Mouse (Mus musculus) C2C12 (cell line): ENCODE measurements around the gene Cntrl.

Source experiments
- CTCF ChIP-seq: IDR thresholded peaks from one replicate; pipeline ENCODE4 v1.5.1; 2011; ENCODE audit not compliant: control insufficient read depth, insufficient read depth, insufficient read length
- MAX ChIP-seq: IDR thresholded peaks from one replicate; pipeline ENCODE4 v1.6.1; 2011; ENCODE audit warnings: mild to moderate bottlenecking, control low read depth
- MYOD1 ChIP-seq: IDR thresholded peaks from one replicate; pipeline ENCODE4 v1.6.1; 2011; ENCODE audit warnings: low read depth; ENCODE audit not compliant: control insufficient read depth, insufficient read length
- MYOG ChIP-seq: IDR thresholded peaks from one replicate; pipeline ENCODE4 v1.6.1; 2011; ENCODE audit not compliant: control insufficient read depth, insufficient read length; ENCODE audit errors: extremely low read depth
- USF1 ChIP-seq: IDR thresholded peaks from one replicate; pipeline ENCODE4 v1.6.1; 2011; ENCODE audit warnings: low read depth, mild to moderate bottlenecking, control low read depth, moderate library complexity

DNA sequence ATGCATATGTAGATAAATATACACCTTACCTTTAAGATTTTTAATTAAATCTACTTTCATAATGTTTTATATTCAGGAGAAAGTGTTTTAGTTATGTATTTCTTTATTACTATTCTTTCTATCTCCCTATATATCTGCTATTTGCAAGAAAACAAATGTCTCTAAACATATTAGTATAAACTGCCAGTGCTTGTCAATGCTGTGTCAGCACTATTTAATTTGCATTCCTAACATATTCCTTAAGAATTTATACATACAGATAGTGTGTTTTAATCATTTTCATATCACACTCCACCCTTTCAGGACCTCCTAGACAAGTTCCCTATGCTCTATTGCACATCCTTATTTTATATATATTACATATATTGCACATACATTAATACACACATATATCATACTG, 6.5 kb upstream of the Cntrl start:
- TF ChIP-seq MAX (no peak), CTCF (no peak), USF1 (no peak), MYOG (no peak), MYOD1 (no peak)
